Mouse (Mus musculus) lung, embryonic 14.5 days (tissue): ENCODE results near the gene Rftn2. TPM values are rescaled to one million over a fixed set of nuclear protein-coding genes. Genes with fewer than 3 reads are reported as not detected.
A peak's percentile ranks its signal among the peaks of the same experiment; 100 is the strongest.

Experiments
- ATAC-seq: fragments of 200-750 bp; cut with Nextera tagmentation; 2 replicates; pipeline ENCODE4 v1.8.0; 2017; ENCODE audit warnings: mild to moderate bottlenecking, moderate TSS enrichment, moderate library complexity; ENCODE audit not compliant: insufficient read depth
- DNase-seq: peaks from one replicate; pipeline ENCODE4 v3.0.0-alpha.2; 2015
- H3K27ac ChIP-seq: fragments of 300-500 bp; sonication (generic); 2 replicates; pipeline ENCODE4 v1.5.1; 2014; ENCODE audit warnings: low read depth, mild to moderate bottlenecking, moderate library complexity
- H3K27me3 ChIP-seq: fragments of 300-500 bp; sonication (generic); 2 replicates; pipeline ENCODE4 v1.6.1; 2014; ENCODE audit warnings: low read length, control low read depth; ENCODE audit not compliant: insufficient read depth
- H3K36me3 ChIP-seq: fragments of 300-500 bp; sonication (generic); 2 replicates; pipeline ENCODE4 v1.6.1; 2014; ENCODE audit warnings: control low read depth; ENCODE audit not compliant: insufficient read depth
- H3K4me1 ChIP-seq: fragments of 300-500 bp; sonication (generic); 2 replicates; pipeline ENCODE4 v1.6.1; 2014; ENCODE audit warnings: antibody characterized with exemption, control low read depth; ENCODE audit not compliant: insufficient read depth
- H3K4me2 ChIP-seq: fragments of 300-500 bp; sonication (generic); 2 replicates; pipeline ENCODE4 v1.6.1; 2014; ENCODE audit warnings: mild to moderate bottlenecking
- H3K4me3 ChIP-seq: fragments of 300-500 bp; sonication (generic); 2 replicates; pipeline ENCODE4 v1.5.1; 2014; ENCODE audit warnings: low read depth, low read length
- H3K9ac ChIP-seq: fragments of 300-500 bp; sonication (generic); 2 replicates; pipeline ENCODE4 v1.6.1; 2014
- H3K9me3 ChIP-seq: fragments of 300-500 bp; sonication (generic); 2 replicates; pipeline ENCODE4 v1.6.1; 2016; ENCODE audit warnings: low read depth, low read length, control low read depth
- CTCF ChIP-seq: IDR thresholded peaks from 2 replicates; pipeline ENCODE4 v1.5.1; 2016; ENCODE audit warnings: antibody characterized with exemption, low read depth
- WGBS: fragments of 180-500 bp; shearing (Covaris S2); extraction: QIAGEN DNeasy Blood & Tissue Kit; methylation state at CpG from one replicate; pipeline ENCODE4 v1.1.7; 2014; 5-methylcytosine and 5-hydroxymethylcytosine counted together
- polyA plus RNA-seq: library from polyadenylated mRNA; unstranded; fragments of >200 nt; fragmentation: Nextera tagmentation; extraction: Ambion mirVana; gene quantifications from 2 replicates; pipeline ENCODE4 v1.2.1, GENCODE M21; 2014

Gene Rftn2
- 12.1 and 12.6 TPM in 2 replicates for polyA plus RNA-seq

- H3K27ac ChIP-seq, result peak within 1 kb of the TSS; percentile 89
- WGBS, result 1% methylated on average over 26 of the region's 26 CpGs
- no peak for TF ChIP-seq CTCF
- H3K27me3 ChIP-seq, result no peaks in the 10 kb centered on the region
- no peaks in the 10 kb centered on the region for H3K36me3 ChIP-seq
- peak within 1 kb of the TSS; percentile 66 for H3K4me2 ChIP-seq
- H3K4me3 ChIP-seq, result peak within 1 kb of the TSS; percentile 51
- DNase-seq (peak; percentile 80), ATAC-seq (peak; percentile 68; the same call in 1 of the 2 replicates)
- H3K4me1 ChIP-seq, result peaks cover 9% of the 10 kb centered on the region; the same call in 1 of the 2 replicates
- H3K9me3 ChIP-seq, result no peaks in the 10 kb centered on the region
- H3K9ac ChIP-seq, result peak within 1 kb of the TSS; percentile 73
These were observed at the start of gene Rftn2 for GRCm38 (mm10) chr1:55226011-55226857. TSS of gene Rftn2 (minus strand) at chr1:55226782.

DNA sequence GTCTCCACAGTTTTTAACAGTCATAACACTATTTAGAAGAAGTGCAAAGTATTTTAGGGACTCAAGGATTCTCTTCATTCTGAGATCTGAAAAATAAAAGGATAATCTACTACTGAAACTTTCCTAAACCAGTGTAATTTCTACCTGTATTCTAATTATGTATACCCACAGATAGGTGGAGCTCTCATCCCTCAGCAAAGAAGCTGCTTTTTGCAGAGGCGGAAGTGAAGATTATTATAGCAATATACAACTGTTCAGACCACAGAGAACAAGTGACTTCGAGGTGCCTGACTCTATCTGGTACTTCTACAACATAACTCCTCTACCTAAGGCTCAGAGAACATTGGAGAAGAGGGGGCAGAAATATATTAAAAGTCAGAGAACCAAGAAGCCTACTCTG, 38.9 kb upstream of the Rftn2 start:
- ATAC-seq (no peak), DNase-seq (no peak)
- Histone ChIP-seq H3K9me3 (no peaks in the 10 kb centered on the region), H3K36me3 (no peaks in the 10 kb centered on the region), H3K4me2 (no peak overlapping the region), H3K4me1 (no peaks in the 10 kb centered on the region), H3K27ac (no peak overlapping the region), H3K9ac (no peak overlapping the region), H3K4me3 (no peak overlapping the region), H3K27me3 (no peaks in the 10 kb centered on the region)
- no peak for TF ChIP-seq CTCF
- 52% methylated on average over 2 of the region's 2 CpGs for WGBS

DNA sequence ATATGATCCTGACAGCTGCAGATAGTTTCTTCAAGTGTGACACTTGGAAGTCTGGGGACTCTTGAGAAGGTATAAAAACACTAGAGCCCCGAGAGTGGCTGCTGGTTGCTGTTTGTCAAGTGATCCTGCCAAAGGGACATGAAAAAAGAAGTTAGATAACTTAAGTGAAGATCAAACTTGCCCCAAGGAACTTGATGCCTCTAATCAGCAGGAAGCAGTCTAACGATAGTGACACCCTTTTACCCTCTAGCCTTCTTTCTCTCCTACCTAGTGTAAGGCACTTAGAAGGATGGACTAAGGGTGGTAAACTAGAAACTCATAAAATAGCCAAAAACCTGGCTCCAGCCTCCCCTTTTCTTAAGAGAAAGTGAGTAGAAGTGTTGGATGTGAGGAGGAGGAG, 37.8 kb upstream of the Rftn2 start:
- H3K27ac ChIP-seq, result no peak overlapping the region
- H3K9me3 ChIP-seq, result no peaks in the 10 kb centered on the region
- 19% methylated on average over 2 of the region's 2 CpGs for WGBS
- H3K4me3 ChIP-seq, result no peak overlapping the region
- H3K4me1 ChIP-seq, result no peaks in the 10 kb centered on the region
- H3K27me3 ChIP-seq, result no peaks in the 10 kb centered on the region
- H3K36me3 ChIP-seq, result no peaks in the 10 kb centered on the region
- no peak for TF ChIP-seq CTCF
- DNase-seq (no peak), ATAC-seq (no peak)
- no peak overlapping the region for H3K9ac ChIP-seq
- H3K4me2 ChIP-seq, result no peak overlapping the region

GRCm38 (mm10) chr1:55246374-55246773, 19.8 kb upstream of the Rftn2 start:
- H3K4me1 ChIP-seq, result no peaks in the 10 kb centered on the region
- no peak overlapping the region for H3K27ac ChIP-seq
- no peak overlapping the region for H3K4me2 ChIP-seq
- H3K36me3 ChIP-seq, result 0 out of 2 replicates have a peak, but pooled peaks cover 4% of the 10 kb centered on the region
- TF ChIP-seq CTCF, result no peak
- H3K9me3 ChIP-seq, result no peaks in the 10 kb centered on the region
- H3K9ac ChIP-seq, result no peak overlapping the region
- 71% methylated on average over 2 of the region's 2 CpGs for WGBS
- no peak for ATAC-seq
- no peak overlapping the region for H3K4me3 ChIP-seq
- DNase-seq, result no peak
- H3K27me3 ChIP-seq, result no peaks in the 10 kb centered on the region

- peak; percentile 81 for TF ChIP-seq CTCF
- DNase-seq (peak; percentile 90), ATAC-seq (no peak)
- 2% methylated on average over 1 of the region's 1 CpGs for WGBS
- H3K36me3 ChIP-seq, result 0 out of 2 replicates have a peak, but pooled peaks cover 9% of the 10 kb centered on the region
- no peaks in the 10 kb centered on the region for H3K9me3 ChIP-seq
- H3K27me3 ChIP-seq, result no peaks in the 10 kb centered on the region
- peak overlapping the region; percentile 85 for H3K4me3 ChIP-seq
- peak overlapping the region; percentile 99 for H3K4me2 ChIP-seq
- no peak overlapping the region for H3K27ac ChIP-seq
- peaks cover 14% of the 10 kb centered on the region; the same call in 1 of the 2 replicates for H3K4me1 ChIP-seq
- H3K9ac ChIP-seq, result no peak overlapping the region
These were observed 12.7 kb upstream of the Rftn2 start for GRCm38 (mm10) chr1:55239237-55239636.

DNA sequence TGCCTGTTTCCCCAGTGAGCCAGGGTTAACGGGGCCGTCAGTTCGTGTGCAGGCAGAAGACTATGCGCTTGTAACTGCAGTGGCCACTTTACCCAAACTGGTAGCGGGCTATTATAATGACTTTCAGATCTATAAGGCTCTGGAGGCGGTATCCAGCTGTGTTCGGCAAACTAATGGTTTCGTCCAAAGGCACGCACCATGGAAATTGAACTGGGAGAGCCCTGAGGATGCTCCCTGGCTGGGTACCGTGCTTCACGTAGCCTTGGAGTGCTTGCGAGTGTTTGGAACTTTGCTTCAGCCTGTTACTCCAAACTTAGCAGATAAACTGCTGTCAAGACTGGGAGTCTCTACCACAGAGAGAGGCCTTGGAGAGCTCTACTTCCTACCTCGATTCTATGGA, 11.9 kb upstream of the Rftn2 start:
- Histone ChIP-seq H3K4me1 (peaks cover 14% of the 10 kb centered on the region; the same call in 1 of the 2 replicates), H3K9me3 (no peaks in the 10 kb centered on the region), H3K27ac (no peak overlapping the region), H3K4me3 (peak overlapping the region; percentile 85), H3K36me3 (0 out of 2 replicates have a peak, but pooled peaks cover 9% of the 10 kb centered on the region), H3K9ac (peak overlapping the region; percentile 68), H3K27me3 (no peaks in the 10 kb centered on the region), H3K4me2 (peak overlapping the region; percentile 99)
- no peak for TF ChIP-seq CTCF
- WGBS, result 29% methylated on average over 13 of the region's 13 CpGs
- DNase-seq, result no peak
- ATAC-seq, result no peak

GRCm38 (mm10) chr1:55237643-55238161, 11.1 kb upstream of the Rftn2 start:
- peak; percentile 47 for ATAC-seq
- Histone ChIP-seq H3K27ac (peak overlapping the region; percentile 43; the same call in 1 of the 2 replicates), H3K9me3 (no peaks in the 10 kb centered on the region), H3K4me3 (peak overlapping the region; percentile 85), H3K4me2 (peak overlapping the region; percentile 99), H3K9ac (peak overlapping the region; percentile 68), H3K27me3 (no peaks in the 10 kb centered on the region), H3K36me3 (0 out of 2 replicates have a peak, but pooled peaks cover 5% of the 10 kb centered on the region), H3K4me1 (peaks cover 14% of the 10 kb centered on the region; the same call in 1 of the 2 replicates)
- WGBS, result under 1% methylated on average over 23 of the region's 23 CpGs
- no peak for TF ChIP-seq CTCF
- peak; percentile 41 for DNase-seq
